Mouse (Mus musculus): ENCODE data around the gene Relt. TPM values are rescaled to one million over a fixed set of nuclear protein-coding genes. Genes with fewer than 3 reads are reported as not detected.

The Relt gene
- total and polyA plus RNA-seq, 3 experiments: 24.5 to 31.1 (median 29.9) TPM

DNA sequence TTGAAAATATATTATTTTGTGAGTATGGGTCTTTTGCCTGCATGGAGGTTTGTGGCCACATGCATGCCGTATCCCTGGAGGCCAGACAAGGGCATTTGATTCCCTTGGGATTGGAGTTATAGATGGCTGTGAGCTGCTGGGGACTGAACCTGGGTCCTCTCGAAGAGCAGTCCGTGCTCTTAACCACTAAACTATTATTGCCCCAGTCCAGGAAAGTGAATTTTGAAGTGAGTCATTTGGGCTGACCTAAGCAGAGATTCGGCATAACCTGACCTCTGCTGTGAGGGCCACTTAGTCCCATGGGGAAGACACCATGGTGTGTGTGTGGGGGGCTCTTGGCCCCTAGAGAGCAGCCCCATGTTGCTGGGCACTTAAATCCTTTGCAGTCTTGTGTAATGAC is 8.1 kb upstream of the Relt start:
- Histone ChIP-seq H3K9ac (ENCODE audit: insufficient read depth, low read depth) (no peak overlapping the region), H3K4me1 (ENCODE audit: control insufficient read depth in 1 of 2, insufficient read depth in 2 of 2) (peaks cover 33 to 69% of the 10 kb centered on the region in 2 experiments), H3K27ac (ENCODE audit: insufficient read depth, low read depth) (no peak overlapping the region), H3K9me3 (replicated peaks; ENCODE audit: low read length) (no peaks in the 10 kb centered on the region), H3K79me2 (replicated peaks; ENCODE audit: control insufficient read depth, extremely low read depth, insufficient read depth, poor library complexity, severe bottlenecking) (no peaks in the 10 kb centered on the region), H3K36me3 (replicated peaks in 1 of 2; ENCODE audit: control insufficient read depth in 1 of 2, insufficient read depth in 1 of 2, low read length in 1 of 2) (peaks cover 14 to 37% of the 10 kb centered on the region in 2 experiments), H3K4me3 (replicated peaks in 1 of 3; ENCODE audit: low read depth in 2 of 3, low read length in 2 of 3, poor library complexity in 1 of 3) (no peak overlapping the region), H3K4me2 (ENCODE audit: insufficient read depth, low read depth, poor library complexity, severe bottlenecking) (no peak overlapping the region), H3K27me3 (replicated peaks) (no peaks in the 10 kb centered on the region)
- dilution Hi-C loops (cut with MboI; ENCODE audit: extremely low pct_ligation_motif_present, extremely low pct_unique_long_range_greater_than_20kb, low sequenced_read_pairs) (no loop called here), in situ Hi-C loops (cut with MboI; ENCODE audit: low pct_ligation_motif_present, low pct_unique_long_range_greater_than_20kb, low sequenced_read_pairs) (no loop called here)
- no peak for DNase-seq (ENCODE audit: extremely low read depth)
- TF ChIP-seq MAX (IDR thresholded peaks at IDR 0.05; ENCODE audit: low read length) (no peak), TBP (conservative IDR thresholded peaks at IDR 0.05; ENCODE audit: low read depth, low read length) (peak; percentile 92)

DNA sequence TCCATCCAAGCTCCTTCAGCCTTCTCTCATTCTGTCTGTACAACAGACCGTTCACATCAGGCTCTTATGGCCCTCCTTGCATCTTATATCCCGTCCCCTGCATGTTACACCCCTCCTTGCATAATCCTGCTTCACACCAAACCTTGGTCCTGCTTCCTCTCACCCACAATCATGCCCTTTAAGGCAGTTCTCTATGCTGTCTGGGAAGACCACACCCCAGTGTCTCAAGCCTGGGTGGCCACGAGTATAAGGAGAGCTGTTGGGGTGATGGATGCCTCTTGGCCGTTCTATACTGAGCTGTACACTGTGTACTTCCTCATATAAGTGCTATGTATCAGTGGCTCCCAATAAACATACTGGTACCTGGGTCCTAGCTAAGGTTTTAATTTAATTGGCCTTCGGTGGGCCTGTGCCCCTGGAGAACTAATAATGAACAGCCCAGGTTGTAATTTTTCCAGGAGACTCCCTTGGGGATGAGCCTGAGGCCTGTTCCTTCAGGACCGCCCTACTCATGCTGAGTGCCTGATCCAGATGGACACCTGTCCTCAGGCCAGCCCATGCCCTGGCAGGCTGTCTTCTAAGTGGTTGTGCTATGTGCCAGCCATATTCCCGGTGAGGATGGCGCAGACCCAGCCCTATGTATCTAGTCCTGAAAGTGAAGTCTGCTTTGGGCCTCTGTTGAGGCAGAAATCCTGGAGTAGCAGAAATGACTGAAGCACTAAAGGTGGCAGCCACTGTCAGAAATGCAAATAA is 6.8 kb upstream of the Relt start:
- Histone ChIP-seq H3K27me3 (replicated peaks) (no peaks in the 10 kb centered on the region), H3K4me2 (ENCODE audit: insufficient read depth, low read depth, poor library complexity, severe bottlenecking) (no peak overlapping the region), H3K4me1 (ENCODE audit: control insufficient read depth in 1 of 2, insufficient read depth in 2 of 2) (peaks cover 33 to 61% of the 10 kb centered on the region in 2 experiments), H3K9ac (ENCODE audit: insufficient read depth, low read depth) (no peak overlapping the region), H3K27ac (ENCODE audit: insufficient read depth, low read depth) (no peak overlapping the region; the same call in 1 of the 2 replicates), H3K9me3 (replicated peaks; ENCODE audit: low read length) (no peaks in the 10 kb centered on the region), H3K79me2 (replicated peaks; ENCODE audit: control insufficient read depth, extremely low read depth, insufficient read depth, poor library complexity, severe bottlenecking) (no peaks in the 10 kb centered on the region), H3K36me3 (replicated peaks in 1 of 2; ENCODE audit: control insufficient read depth in 1 of 2, insufficient read depth in 1 of 2, low read length in 1 of 2) (peaks cover 9 to 31% of the 10 kb centered on the region in 2 experiments), H3K4me3 (replicated peaks in 1 of 3; ENCODE audit: low read depth in 2 of 3, low read length in 2 of 3, poor library complexity in 1 of 3) (no peak overlapping the region)
- no peak for DNase-seq (ENCODE audit: extremely low read depth)
- dilution Hi-C loops (cut with MboI; ENCODE audit: extremely low pct_ligation_motif_present, extremely low pct_unique_long_range_greater_than_20kb, low sequenced_read_pairs) (no loop called here), in situ Hi-C loops (cut with MboI; ENCODE audit: low pct_ligation_motif_present, low pct_unique_long_range_greater_than_20kb, low sequenced_read_pairs) (no loop called here)
- no peak for TF ChIP-seq JUN (IDR thresholded peaks at IDR 0.05; ENCODE audit: insufficient read depth, low read depth, low read length)
- TF ChIP-seq ETS1 (conservative IDR thresholded peaks at IDR 0.05; ENCODE audit: low read depth, low read length): no peak
- no peak for TF ChIP-seq ZMIZ1 (IDR thresholded peaks at IDR 0.05; ENCODE audit: low read depth, low read length)
- no peak for TF ChIP-seq POLR2AphosphoS2 (IDR thresholded peaks at IDR 0.05; ENCODE audit: low read depth, low read length)
- no peak for TF ChIP-seq KAT2A (IDR thresholded peaks at IDR 0.05; ENCODE audit: insufficient replicate concordance, low read length)
- no peak for TF ChIP-seq UBTF (IDR thresholded peaks at IDR 0.05; ENCODE audit: low read depth, low read length)
- no peak for TF ChIP-seq USF1 (IDR thresholded peaks at IDR 0.05; ENCODE audit: low read depth, low read length)
- no peak for TF ChIP-seq RAD21 (IDR thresholded peaks at IDR 0.05; ENCODE audit: low read depth, low read length)
- no peak for TF ChIP-seq MXI1 (IDR thresholded peaks at IDR 0.05; ENCODE audit: low read depth, low read length)
- no peak for TF ChIP-seq CHD2 (IDR thresholded peaks at IDR 0.05; ENCODE audit: low read length)

GRCm38 (mm10) chr7:100868551-100868950 is 5.3 kb upstream of the Relt start:
- Histone ChIP-seq H3K9me3 (replicated peaks; ENCODE audit: low read length) (no peaks in the 10 kb centered on the region), H3K27me3 (replicated peaks) (no peaks in the 10 kb centered on the region), H3K4me2 (ENCODE audit: insufficient read depth, low read depth, poor library complexity, severe bottlenecking) (no peak overlapping the region), H3K79me2 (replicated peaks; ENCODE audit: control insufficient read depth, extremely low read depth, insufficient read depth, poor library complexity, severe bottlenecking) (no peaks in the 10 kb centered on the region), H3K27ac (ENCODE audit: insufficient read depth, low read depth) (peak overlapping the region; percentile 87), H3K36me3 (replicated peaks in 1 of 2; ENCODE audit: control insufficient read depth in 1 of 2, insufficient read depth in 1 of 2, low read length in 1 of 2) (peaks cover 9 to 18% of the 10 kb centered on the region in 2 experiments), H3K4me1 (ENCODE audit: control insufficient read depth in 1 of 2, insufficient read depth in 2 of 2) (peaks cover 37 to 54% of the 10 kb centered on the region in 2 experiments), H3K4me3 (replicated peaks in 1 of 3; ENCODE audit: low read depth in 2 of 3, low read length in 2 of 3, poor library complexity in 1 of 3) (peak overlapping the region in 1 of 3 experiments; percentile 20), H3K9ac (ENCODE audit: insufficient read depth, low read depth) (no peak overlapping the region)
- dilution Hi-C loops (cut with MboI; ENCODE audit: extremely low pct_ligation_motif_present, extremely low pct_unique_long_range_greater_than_20kb, low sequenced_read_pairs): no loop called here
- in situ Hi-C loops (cut with MboI; ENCODE audit: low pct_ligation_motif_present, low pct_unique_long_range_greater_than_20kb, low sequenced_read_pairs): no loop called here
- peak; percentile 58 for DNase-seq (ENCODE audit: extremely low read depth)
- TF ChIP-seq BHLHE40 (IDR thresholded peaks at IDR 0.05; ENCODE audit: low read depth, low read length) (0 out of 2 replicates have a peak, but pooled peaks have one; percentile 14), IRF4 (IDR thresholded peaks at IDR 0.05; ENCODE audit: low read depth, low read length) (0 out of 2 replicates have a peak, but pooled peaks have one; percentile 40), MAZ (IDR thresholded peaks at IDR 0.05; ENCODE audit: low read depth, low read length) (peak; percentile 52; the same call in 1 of the 2 replicates), RCOR1 (conservative IDR thresholded peaks at IDR 0.05; ENCODE audit: low read depth, low read length) (0 out of 2 replicates have a peak, but pooled peaks have one; percentile 34), ELF1 (IDR thresholded peaks at IDR 0.05; ENCODE audit: low read depth, low read length) (peak; percentile 68), MEF2A (IDR thresholded peaks at IDR 0.05; ENCODE audit: borderline replicate concordance, low read depth, low read length) (peak; percentile 93), CTCF (conservative IDR thresholded peaks at IDR 0.05 in 1 of 2, IDR thresholded peaks at IDR 0.05 in 1 of 2; ENCODE audit: low read depth in 2 of 2, low read length in 2 of 2) (0 out of 4 replicates have a peak, but pooled peaks of 1 of the 2 experiments have one; percentile 5), CHD2 (IDR thresholded peaks at IDR 0.05; ENCODE audit: low read length) (peak; percentile 49), MYC (IDR thresholded peaks at IDR 0.05; ENCODE audit: low read depth, low read length) (0 out of 2 replicates have a peak, but pooled peaks have one; percentile 23), TCF12 (IDR thresholded peaks at IDR 0.05; ENCODE audit: low read depth, low read length) (peak; percentile 46; the same call in 1 of the 2 replicates), POLR2A (IDR thresholded peaks at IDR 0.05; ENCODE audit: low read depth, low read length) (no peak), ZNF384 (IDR thresholded peaks at IDR 0.05; ENCODE audit: low read depth, low read length) (no peak), HCFC1 (IDR thresholded peaks at IDR 0.05; ENCODE audit: low read depth, low read length) (peak; percentile 33), SIN3A (IDR thresholded peaks at IDR 0.05; ENCODE audit: low read length) (0 out of 2 replicates have a peak, but pooled peaks have one; percentile 18)

Data from CH12.LX (cell line).